Mouse (Mus musculus) MEL (cell line): ENCODE data around the gene Wiz. TPM values are rescaled to one million over a fixed set of nuclear protein-coding genes. Genes with fewer than 3 reads are reported as not detected.

Experiments used
- DNase-seq: peaks from one replicate; pipeline ENCODE4 v3.0.0; 2011; ENCODE audit warnings: low read depth, low spot score
- H3K27ac ChIP-seq: 2 replicates; pipeline ENCODE4 v1.5.1; 2012; ENCODE audit warnings: low read depth, mild to moderate bottlenecking, control low read depth, low read length, moderate library complexity; ENCODE audit not compliant: control insufficient read depth
- H3K27me3 ChIP-seq, 2 experiments: fragments of 150-350 bp in 1 of 2; sonication (generic) in 1 of 2; 2 replicates each; pipeline ENCODE4 v1.6.1; 2012; ENCODE audit warnings: low read length in 2 of 2, mild to moderate bottlenecking in 2 of 2, improper control_type of control experiment in 1 of 2, moderate library complexity in 1 of 2; ENCODE audit not compliant: insufficient read depth in 2 of 2, control insufficient read depth in 1 of 2
- H3K36me3 ChIP-seq, 2 experiments: 2 replicates each; pipeline ENCODE4 v1.6.1; 2012 to 2014; ENCODE audit warnings: low read length in 2 of 2, improper control_type of control experiment in 1 of 2, inconsistent platforms in 1 of 2, mild to moderate bottlenecking in 1 of 2; ENCODE audit not compliant: insufficient read depth in 2 of 2, control insufficient read depth in 1 of 2
- H3K4me1 ChIP-seq, 2 experiments: fragments of 150-350 bp in 1 of 2; sonication (generic) in 1 of 2; 2 replicates each; pipeline ENCODE4 v1.6.1; 2012; ENCODE audit warnings: low read length in 2 of 2, improper control_type of control experiment in 1 of 2, mild to moderate bottlenecking in 1 of 2; ENCODE audit not compliant: insufficient read depth in 2 of 2, control insufficient read depth in 1 of 2
- H3K4me3 ChIP-seq, 2 experiments: fragments of 150-350 bp in 1 of 2; sonication (generic) in 1 of 2; 2 replicates each; pipeline ENCODE4 v1.5.1; 2012; ENCODE audit warnings: low read depth in 2 of 2, low read length in 2 of 2, mild to moderate bottlenecking in 2 of 2, moderate library complexity in 2 of 2, control low read depth in 1 of 2, improper control_type of control experiment in 1 of 2; ENCODE audit not compliant: control insufficient read depth in 1 of 2, insufficient read depth in 1 of 2
- H3K79me2 ChIP-seq: 2 replicates; pipeline ENCODE4 v1.6.1; 2012; ENCODE audit warnings: mild to moderate bottlenecking, low read length, moderate library complexity; ENCODE audit not compliant: control insufficient read depth, poor library complexity, insufficient read depth
- H3K9ac ChIP-seq: 2 replicates; pipeline ENCODE4 v1.6.1; 2012; ENCODE audit warnings: low read depth, mild to moderate bottlenecking, control low read depth, low read length, moderate library complexity; ENCODE audit not compliant: control insufficient read depth, poor library complexity, severe bottlenecking
- H3K9me3 ChIP-seq: fragments of 150-350 bp; sonication (generic); replicated peaks from 2 replicates; pipeline ENCODE4 v1.6.1; 2012; ENCODE audit warnings: mild to moderate bottlenecking, low read length, improper control_type of control experiment, moderate library complexity; ENCODE audit not compliant: insufficient read depth
- BHLHE40 ChIP-seq: IDR thresholded peaks from 2 replicates; pipeline ENCODE4 v1.6.1; 2012; ENCODE audit warnings: low read depth, mild to moderate bottlenecking, inconsistent platforms, low read length, improper control_type of control experiment, borderline replicate concordance
- EP300 ChIP-seq, 2 experiments: IDR thresholded peaks; 2 replicates each; pipeline ENCODE4 v1.6.1; 2011; ENCODE audit warnings: improper control_type of control experiment in 2 of 2, low read length in 2 of 2, low read depth in 1 of 2, mild to moderate bottlenecking in 1 of 2
- HCFC1 ChIP-seq: IDR thresholded peaks from 2 replicates; pipeline ENCODE4 v1.6.1; 2012; ENCODE audit warnings: low read depth, mild to moderate bottlenecking, inconsistent platforms, low read length, improper control_type of control experiment, moderate library complexity
- JUND ChIP-seq: IDR thresholded peaks from 2 replicates; pipeline ENCODE4 v1.6.1; 2011; ENCODE audit warnings: low read depth, mild to moderate bottlenecking, improper control_type of control experiment, low read length
- MXI1 ChIP-seq: IDR thresholded peaks from 2 replicates; pipeline ENCODE4 v1.6.1; 2011; ENCODE audit warnings: mild to moderate bottlenecking, low read depth, low read length, improper control_type of control experiment
- NRF1 ChIP-seq: IDR thresholded peaks from 2 replicates; pipeline ENCODE4 v1.6.1; 2014; ENCODE audit warnings: low read depth, mild to moderate bottlenecking, inconsistent platforms, low read length, improper control_type of control experiment, moderate library complexity; ENCODE audit not compliant: poor library complexity, insufficient read depth, severe bottlenecking
- SIN3A ChIP-seq: IDR thresholded peaks from 2 replicates; pipeline ENCODE4 v1.6.1; 2012; ENCODE audit warnings: low read length, improper control_type of control experiment, inconsistent platforms
- SMC3 ChIP-seq: IDR thresholded peaks from 2 replicates; pipeline ENCODE4 v1.6.1; 2011; ENCODE audit warnings: low read depth, low read length, improper control_type of control experiment
- TAL1 ChIP-seq: IDR thresholded peaks from 2 replicates; pipeline ENCODE4 v1.6.1; 2012; ENCODE audit warnings: mild to moderate bottlenecking, inconsistent platforms, low read length, moderate library complexity, mixed read lengths
- TBP ChIP-seq: IDR thresholded peaks from 2 replicates; pipeline ENCODE4 v1.8.0; 2011; ENCODE audit warnings: low read depth, low read length, improper control_type of control experiment
- polyA plus RNA-seq, 2 experiments: library from polyadenylated mRNA; stranded (reverse) in 1 of 2; unstranded in 1 of 2; fragments of >175 nt in 1 of 2; fragments of >200 nt in 1 of 2; gene quantifications; 2 replicates each; pipeline versions ENCODE4 v1.2.1 to v1.2.4; 2012; ENCODE audit warnings: low replicate concordance in 2 of 2, low read depth in 1 of 2; ENCODE audit not compliant: insufficient read length in 2 of 2, insufficient read depth in 1 of 2, missing spikeins in 1 of 2
- total RNA-seq: library from RNA; depleted of rRNA; stranded (reverse); fragments of 300-350 nt; gene quantifications from 2 replicates; pipeline ENCODE4 v1.2.3, GENCODE M21; 2012

Wiz gene
- total and polyA plus RNA-seq, 3 experiments, result 4.4 to 44.1 TPM; not detected in 1

GRCm38 (mm10) chr17:32424034-32424433, 34.8 kb upstream of the Wiz start, which contains the start of gene Pglyrp2:
Pglyrp2 (minus strand) TSS chr17:32424167.
- no peaks in the 10 kb centered on the region for H3K9me3 ChIP-seq
- H3K27me3 ChIP-seq, result peaks cover 0 to 3% of the 10 kb centered on the region in 2 experiments; a peak in 3 of 4 replicates
- H3K9ac ChIP-seq, result 0 out of 2 replicates have a peak within 1 kb of the TSS, but pooled peaks have one; percentile 2
- H3K4me1 ChIP-seq, result peaks cover 2 to 9% of the 10 kb centered on the region in 2 experiments; a peak in 3 of 4 replicates
- peak within 1 kb of the TSS; percentile 14; the same call in 1 of the 2 replicates for H3K27ac ChIP-seq
- H3K36me3 ChIP-seq, result peaks cover 0 to 6% of the 10 kb centered on the region in 2 experiments; a peak in 2 of 4 replicates
- no peak for TF ChIP-seq SIN3A
- 0 out of 2 replicates have a peak, but pooled peaks have one; percentile 29 for TF ChIP-seq TBP
- TF ChIP-seq NRF1, result no peak
- TF ChIP-seq EP300 (IDR thresholded peaks at IDR 0.05; ENCODE audit: low read depth in 1 of 2, low read length in 2 of 2), result peak in 1 of 2 experiments; percentile 27; a peak in 1 of 4 replicates
- 0 out of 2 replicates have a peak, but pooled peaks have one; percentile 36 for TF ChIP-seq HCFC1
- peak; percentile 13; the same call in 1 of the 2 replicates for TF ChIP-seq TAL1
- no peaks in the 10 kb centered on the region for H3K79me2 ChIP-seq
- peak; percentile 78 for DNase-seq
- no peak within 1 kb of the TSS; a peak in 1 of 4 replicates for H3K4me3 ChIP-seq

- Histone ChIP-seq H3K27me3 (no peaks in the 10 kb centered on the region), H3K79me2 (no peaks in the 10 kb centered on the region), H3K4me1 (peaks cover 2 to 9% of the 10 kb centered on the region in 2 experiments; a peak in 3 of 4 replicates), H3K27ac (no peak overlapping the region), H3K4me3 (no peak overlapping the region), H3K9me3 (no peaks in the 10 kb centered on the region), H3K36me3 (peaks cover 0 to 6% of the 10 kb centered on the region in 2 experiments; a peak in 2 of 4 replicates), H3K9ac (no peak overlapping the region)
- TF ChIP-seq JUND, result no peak
- no peak for DNase-seq
Observed at GRCm38 (mm10) chr17:32420781-32421180, 31.5 kb upstream of the Wiz start.

GRCm38 (mm10) chr17:32419989-32420388, 30.8 kb upstream of the Wiz start:
- Histone ChIP-seq H3K27me3 (no peaks in the 10 kb centered on the region), H3K4me1 (peaks cover 2 to 9% of the 10 kb centered on the region in 2 experiments; a peak in 3 of 4 replicates), H3K27ac (no peak overlapping the region), H3K9ac (no peak overlapping the region), H3K4me3 (no peak overlapping the region), H3K79me2 (no peaks in the 10 kb centered on the region), H3K9me3 (no peaks in the 10 kb centered on the region), H3K36me3 (peaks cover 0 to 6% of the 10 kb centered on the region in 2 experiments; a peak in 2 of 4 replicates)
- peak; percentile 16 for DNase-seq
- TF ChIP-seq BHLHE40 (peak; percentile 61), MXI1 (peak; percentile 54; the same call in 1 of the 2 replicates), SMC3 (no peak)
